Mouse (Mus musculus): ENCODE data around the gene Pdss1.

- TF ChIP-seq CTCF (IDR thresholded peaks at IDR 0.05; ENCODE audit: low read depth) (no peak), EP300 (optimal IDR thresholded peaks at IDR 0.05) (no peak)
These were observed 38.2 kb downstream of the Pdss1 start for GRCm38 (mm10) chr2:22933556-22933955.

Measured in stomach, postnatal 0 days (tissue).